Mouse (Mus musculus) natural killer cell, adult 2 months (primary cell): ENCODE data around the gene Zbtb11.
A peak's percentile ranks its signal among the peaks of the same experiment; 100 is the strongest.
"Not testable (repeated sequence)": the region's sequence is repeated elsewhere in the genome, so short reads cannot be mapped to it uniquely, and the experiment has no call there.

Experiments used
- DNase-seq, 2 experiments: peaks; one replicate each; pipeline ENCODE4 v3.0.0; 2022; ENCODE audit warnings: low spot score in 2 of 2

Gene Zbtb11

GRCm38 (mm10) chr16:55973431-55974255 lies at the start of gene Zbtb11:
TSS of gene Zbtb11 (plus strand) at chr16:55973883.
- peak; percentile 99 to 100 for DNase-seq

DNA sequence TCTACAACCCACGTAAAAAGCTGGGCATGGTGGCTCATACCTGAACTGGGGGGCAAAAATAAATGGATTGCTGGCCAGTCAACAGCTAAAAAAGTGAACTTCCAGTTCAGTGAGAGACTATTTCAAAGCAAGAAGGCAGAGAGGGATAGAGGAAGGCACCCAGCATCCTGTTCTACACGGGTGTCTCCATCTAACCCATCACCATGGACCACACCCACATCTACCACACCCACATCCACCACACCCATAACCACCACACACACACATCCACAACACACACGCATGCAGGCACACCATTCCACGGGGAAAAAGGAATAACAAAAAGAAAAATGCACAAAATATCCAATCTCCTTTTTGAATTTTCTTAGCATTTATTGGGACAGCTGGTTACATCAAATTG lies 49.7 kb upstream of the Zbtb11 start:
- DNase-seq = no peak

GRCm38 (mm10) chr16:55933681-55934343 lies 39.9 kb upstream of the Zbtb11 start:
- DNase-seq = peak; percentile 6 to 36

- peak; percentile 86 to 90 for DNase-seq
Measured at GRCm38 (mm10) chr16:55934453-55935037, 39.1 kb upstream of the Zbtb11 start, which contains the start of gene Cep97. TSS of gene Cep97 (minus strand) at chr16:55934855.

GRCm38 (mm10) chr16:55938761-55939160 lies 34.9 kb upstream of the Zbtb11 start:
- no peak for DNase-seq

GRCm38 (mm10) chr16:55939703-55940102 lies 34.0 kb upstream of the Zbtb11 start:
- DNase-seq = no peak

DNA sequence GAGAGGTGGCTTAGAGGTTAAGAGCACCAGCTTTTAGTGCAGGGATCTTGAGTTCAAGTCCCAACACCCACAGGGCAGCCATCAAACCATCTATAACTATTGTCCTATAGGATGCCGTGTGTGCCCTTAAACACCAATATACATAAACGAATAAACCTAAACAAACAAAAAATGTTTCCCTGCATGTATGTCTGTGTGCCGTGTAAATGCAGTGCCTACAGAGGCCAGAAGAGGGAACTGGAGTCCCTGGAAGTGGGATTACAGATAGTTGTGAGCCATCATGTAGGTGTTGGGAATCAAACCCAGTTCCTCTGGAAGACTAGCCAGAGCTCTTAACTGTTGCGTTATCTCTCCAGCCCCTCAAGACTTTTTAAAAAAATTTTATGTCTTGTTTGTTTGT lies 32.9 kb upstream of the Zbtb11 start:
- no peak for DNase-seq

- no peak for DNase-seq
Measured at GRCm38 (mm10) chr16:55947266-55947665, 26.4 kb upstream of the Zbtb11 start.

DNA sequence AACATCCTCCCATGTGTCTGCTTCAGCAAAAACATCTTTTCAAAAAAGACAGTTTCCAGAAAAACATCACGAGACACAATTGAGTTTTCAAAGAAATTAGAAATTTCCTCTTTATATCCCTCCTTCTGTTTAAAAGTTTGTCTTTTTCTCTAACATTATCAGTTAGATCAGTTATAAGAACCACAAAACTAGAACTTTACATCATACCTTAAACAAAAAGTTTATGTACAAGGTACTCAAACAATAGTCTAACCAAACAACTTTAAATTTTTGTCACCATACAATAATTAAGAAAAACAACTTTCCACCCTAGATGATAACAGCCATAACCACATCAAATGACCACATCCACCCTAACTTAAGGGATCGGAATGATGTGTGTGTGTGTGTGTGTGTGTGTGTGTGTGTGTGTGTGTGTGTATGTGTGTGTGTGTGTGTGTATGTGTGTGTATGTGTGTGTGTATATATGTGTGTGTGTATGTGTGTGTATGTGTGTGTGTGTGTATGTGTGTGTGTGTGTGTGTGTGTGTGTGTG lies 25.7 kb upstream of the Zbtb11 start:
- DNase-seq = peak in 1 of 2 experiments; percentile 19

- peak; percentile 89 to 91 for DNase-seq
Measured at GRCm38 (mm10) chr16:55948963-55949362, 24.7 kb upstream of the Zbtb11 start.

GRCm38 (mm10) chr16:55950462-55950861 lies 23.2 kb upstream of the Zbtb11 start:
- DNase-seq = no peak

DNA sequence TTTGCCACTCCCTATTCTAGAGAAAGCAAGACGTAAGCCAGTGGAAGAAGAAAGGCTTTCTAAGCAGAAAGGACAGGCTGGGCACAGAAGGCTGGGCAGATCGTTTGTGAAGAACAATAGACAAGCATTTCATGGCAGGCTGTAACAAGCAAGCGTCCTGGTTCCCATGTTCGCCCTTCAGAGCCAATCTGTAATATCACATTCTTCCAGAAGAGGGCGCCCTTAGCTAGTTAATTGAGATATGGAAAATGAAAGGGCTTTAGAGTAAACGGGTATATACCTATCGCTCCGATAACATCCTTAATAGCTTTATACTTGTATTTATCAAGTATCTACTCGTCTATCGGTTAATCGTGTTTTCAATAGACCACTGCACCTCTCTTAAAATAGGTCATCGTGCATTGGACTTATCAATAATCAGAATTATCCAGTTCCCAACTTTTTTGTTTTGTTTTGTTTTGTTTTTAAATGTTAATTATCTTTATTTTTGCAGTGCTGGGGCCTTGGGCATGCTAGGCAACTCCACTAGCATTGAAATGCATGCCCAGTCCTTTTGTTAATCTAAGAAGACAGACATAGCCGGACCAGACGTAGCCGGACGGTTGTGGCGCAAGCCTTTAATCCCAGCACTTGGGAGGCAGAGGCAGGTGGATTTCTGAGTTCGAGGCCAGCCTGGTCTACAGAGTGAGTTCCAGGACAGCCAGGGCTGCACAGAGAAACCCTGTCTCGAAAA lies 22.6 kb upstream of the Zbtb11 start:
- DNase-seq = peak; percentile 82 to 84

DNA sequence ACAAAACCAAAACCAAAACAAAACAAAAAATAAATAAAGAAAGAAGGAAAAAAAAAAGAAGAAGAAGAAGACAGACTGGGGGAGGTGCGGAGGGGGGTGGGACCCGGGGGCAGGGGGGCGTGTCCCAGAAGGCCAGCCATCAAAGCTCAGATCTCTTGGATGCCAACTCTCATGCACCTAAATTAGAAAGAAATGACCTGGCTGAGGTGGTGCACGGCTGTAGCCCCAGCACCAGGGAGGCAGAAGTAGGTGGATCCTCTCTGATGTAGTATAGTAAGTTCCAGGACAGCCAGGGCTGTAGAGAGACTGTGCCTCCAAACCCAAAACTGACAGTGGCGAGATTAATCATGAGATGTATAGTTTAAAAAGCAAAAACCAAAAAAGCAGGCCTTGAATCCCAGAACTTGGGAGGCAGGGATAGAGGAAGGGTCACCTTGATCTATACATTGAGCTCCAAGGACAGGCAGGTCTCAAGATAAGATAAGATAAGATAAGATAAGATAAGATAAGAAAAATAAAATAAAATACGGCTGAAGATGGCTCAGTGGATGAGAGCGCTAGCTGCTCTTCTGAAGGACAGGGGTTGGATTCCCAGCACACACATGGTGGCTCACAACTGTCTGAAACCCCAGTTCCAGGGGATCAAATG lies 21.9 kb upstream of the Zbtb11 start:
- DNase-seq = no peak

DNA sequence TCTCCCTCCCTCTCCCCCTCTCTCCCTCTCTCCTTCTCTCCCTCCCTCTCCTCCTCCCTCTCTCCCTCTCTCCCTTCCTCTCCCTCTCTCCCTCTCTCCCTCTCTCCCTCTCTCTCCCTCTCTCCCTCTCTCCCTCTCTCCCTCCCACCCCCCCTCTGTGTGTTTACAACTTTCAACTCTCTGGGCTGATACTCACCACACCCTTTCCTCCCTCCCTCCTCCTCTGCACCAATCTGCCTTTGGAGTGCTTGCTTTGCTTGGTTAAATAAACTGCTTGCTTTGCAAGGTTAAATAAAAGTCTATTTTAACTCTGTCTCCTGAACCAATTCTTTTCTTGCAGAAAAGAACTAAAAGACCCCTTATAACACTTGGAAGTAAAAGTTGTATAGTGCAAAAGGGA lies 20.9 kb upstream of the Zbtb11 start:
- DNase-seq = no peak

GRCm38 (mm10) chr16:55954196-55954595 lies 19.5 kb upstream of the Zbtb11 start:
- DNase-seq = not testable (repeated sequence)

DNA sequence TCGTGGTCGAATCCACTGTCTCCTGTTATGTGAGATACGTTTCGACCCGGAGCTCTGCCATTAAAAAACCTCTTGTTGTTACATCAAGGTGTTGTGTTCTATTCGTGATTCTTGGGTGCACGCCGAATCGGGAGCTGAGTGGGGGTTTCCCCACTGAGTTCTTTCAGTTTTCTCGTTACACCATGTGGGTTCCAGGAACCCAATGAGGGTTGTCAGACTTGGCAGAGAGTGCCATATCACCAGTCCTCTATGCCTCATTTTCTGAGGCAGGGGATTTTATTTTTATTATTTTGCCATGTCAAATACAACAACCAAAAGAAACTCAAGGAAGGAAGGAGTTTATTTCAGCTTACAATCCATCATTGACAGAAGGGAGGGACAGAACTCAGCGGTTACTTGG lies 10.6 kb upstream of the Zbtb11 start:
- not testable (repeated sequence) for DNase-seq

DNA sequence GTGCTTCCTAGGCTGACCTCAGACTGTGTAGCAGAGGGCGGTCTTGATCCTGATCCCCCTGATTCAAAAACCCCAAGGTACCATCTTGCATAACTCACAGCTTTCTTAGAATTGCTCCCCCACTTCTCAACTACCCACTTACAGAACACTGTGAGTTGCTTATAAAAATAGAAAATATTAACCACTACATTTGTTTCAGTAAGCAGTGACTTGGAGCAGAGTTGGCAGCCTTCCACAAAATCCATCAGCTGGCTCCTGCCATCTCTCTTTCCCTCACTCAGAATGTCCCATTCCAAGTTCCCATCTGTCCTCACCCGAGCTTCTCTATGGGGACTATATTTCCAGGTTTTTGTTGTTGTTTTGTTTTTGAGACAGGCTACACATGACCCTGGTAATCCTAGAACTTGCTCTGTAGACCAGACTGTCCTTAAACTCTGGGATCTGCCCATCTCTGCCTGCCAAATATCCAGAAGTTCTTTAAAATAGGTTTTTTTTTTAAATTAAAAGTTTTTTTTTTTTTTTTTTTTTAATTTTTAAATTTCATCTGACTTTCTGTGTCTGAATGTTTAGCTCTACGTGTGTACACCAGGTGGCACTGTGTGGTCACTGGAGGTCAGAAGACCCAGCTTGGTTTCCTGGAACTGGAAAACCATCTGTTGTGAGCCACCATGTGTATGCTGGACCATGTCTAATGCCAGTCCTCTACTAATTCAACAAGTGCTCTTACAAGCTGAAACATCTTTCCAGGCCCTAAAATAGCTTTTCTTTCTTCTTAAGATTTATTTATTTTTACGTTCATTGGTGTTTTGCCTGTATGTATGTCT lies 9.3 kb upstream of the Zbtb11 start:
- DNase-seq = peak; percentile 42 to 53

DNA sequence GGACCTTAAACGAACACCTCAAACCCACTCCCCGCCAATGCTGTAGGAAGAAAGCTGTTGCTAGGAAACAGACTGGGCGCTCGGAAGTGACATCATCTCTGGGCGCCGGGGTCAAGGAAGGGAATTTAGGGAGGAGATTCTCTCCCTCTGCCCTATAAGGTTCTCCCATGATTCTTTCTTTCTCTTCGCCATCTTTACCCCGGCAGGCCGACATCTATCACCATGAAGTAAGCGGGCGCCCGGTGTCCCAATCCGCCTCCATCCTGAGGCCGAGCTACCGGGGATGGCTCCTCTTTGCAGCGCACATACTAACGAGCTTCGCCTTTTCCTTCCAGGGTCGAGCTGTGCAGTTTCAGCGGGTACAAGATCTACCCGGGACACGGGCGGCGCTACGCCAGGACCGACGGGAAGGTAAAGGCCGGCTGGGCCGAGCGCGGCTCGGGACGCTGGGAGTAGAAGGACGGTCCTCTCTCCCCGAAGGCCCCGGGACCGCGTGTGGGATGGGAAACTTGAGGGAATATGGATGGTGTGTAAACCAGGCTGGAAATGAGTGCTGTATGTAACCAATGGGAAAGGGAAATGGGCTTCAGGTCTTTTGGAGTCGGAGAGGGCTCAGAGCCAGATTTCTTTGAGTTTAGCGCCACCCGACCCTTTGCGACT lies 7.3 kb upstream of the Zbtb11 start, which contains the start of gene Rpl24:
Gene Rpl24 (plus strand): TSS at position 64 of the 660 bp plus-strand sequence.
- DNase-seq = peak; percentile 89 to 92

- no peak for DNase-seq
Measured at GRCm38 (mm10) chr16:55967221-55967620, 6.5 kb upstream of the Zbtb11 start.

- peak; percentile 20 to 62 for DNase-seq
Measured at GRCm38 (mm10) chr16:55969147-55969546, 4.5 kb upstream of the Zbtb11 start.
